Mouse (Mus musculus): ENCODE measurements around the gene Tenm4.

The Tenm4 gene

DNA sequence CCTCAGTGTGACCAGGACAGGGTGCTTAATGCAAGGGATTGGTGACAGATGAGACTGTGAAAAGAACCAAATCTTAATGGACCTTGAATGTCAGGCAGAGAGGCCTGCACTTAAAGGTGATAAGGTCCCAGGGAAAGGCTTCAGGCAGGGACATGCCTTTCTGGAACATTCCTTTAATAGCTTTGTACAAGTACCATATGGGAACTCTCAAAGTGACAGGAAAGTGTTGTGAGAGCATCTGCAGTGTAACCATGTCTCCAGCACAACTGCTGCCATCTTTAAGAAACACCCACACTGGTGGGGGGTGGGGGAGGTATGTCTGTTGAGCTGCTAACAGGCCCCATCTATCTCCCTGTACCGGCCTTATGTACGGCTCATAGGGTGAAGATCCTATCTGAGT is 506.0 kb downstream of the Tenm4 start:
- no peak for DNase-seq (ENCODE audit: low read depth, low spot score)

DNA sequence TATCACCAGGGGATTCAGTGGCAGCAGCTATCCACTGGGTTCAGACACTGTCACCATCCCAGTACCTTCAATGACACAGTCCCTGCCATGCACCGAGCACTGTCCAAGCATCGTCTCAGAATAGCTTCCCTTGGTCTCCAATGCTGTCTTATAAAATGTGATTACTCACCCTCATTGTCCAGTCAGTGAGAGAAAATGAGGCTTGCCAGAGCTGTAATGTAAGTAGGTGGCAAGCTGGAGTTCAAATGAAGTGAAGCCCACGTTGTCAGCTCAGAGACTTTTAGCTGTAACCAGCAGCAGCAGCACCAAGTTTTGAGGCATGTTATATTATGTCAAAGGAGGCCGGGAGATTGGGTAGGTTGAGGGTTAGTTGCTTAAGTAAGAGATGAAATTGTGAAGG is 507.2 kb downstream of the Tenm4 start:
- no peak for DNase-seq (ENCODE audit: low read depth, low spot score)

DNA sequence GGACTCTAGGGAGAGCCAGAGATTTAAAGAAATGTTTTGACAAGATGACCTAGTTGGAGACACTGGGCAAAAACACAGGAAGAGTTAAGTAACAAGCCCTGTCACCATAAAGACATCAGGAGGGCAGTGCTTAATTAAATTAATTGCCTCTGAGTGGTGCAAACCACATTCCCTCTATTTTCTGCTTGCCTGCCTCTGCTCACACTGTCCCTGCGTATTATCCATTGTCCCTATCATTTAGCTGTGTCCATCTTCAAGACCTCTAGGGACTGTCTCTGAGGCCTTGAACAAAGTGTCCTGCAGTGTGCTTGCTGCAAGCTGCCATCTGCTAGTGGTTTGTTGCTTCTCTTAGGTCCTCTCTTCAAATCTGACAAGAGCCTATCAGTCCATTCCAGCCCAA is 508.7 kb downstream of the Tenm4 start:
- DNase-seq (ENCODE audit: low read depth, low spot score): no peak

DNA sequence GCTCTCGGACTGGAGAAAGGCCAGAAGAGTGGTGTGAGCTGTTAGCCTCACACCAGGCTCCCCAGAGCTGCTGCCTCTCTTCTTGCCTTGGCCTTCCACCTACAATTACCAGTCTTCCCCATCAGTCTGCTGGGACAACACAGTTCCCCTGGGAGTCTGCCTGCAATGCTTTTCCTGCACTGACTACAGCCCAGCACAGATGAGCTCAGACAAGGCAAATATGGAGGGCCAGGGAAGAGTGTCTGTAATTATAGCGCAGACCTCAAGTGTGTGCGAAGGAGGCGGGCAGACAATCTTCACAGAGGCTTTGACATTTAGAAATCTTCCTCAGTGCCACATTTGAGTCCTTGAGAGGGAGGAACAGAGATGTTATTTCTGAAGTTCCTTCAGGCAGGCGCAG is 509.4 kb downstream of the Tenm4 start:
- no peak for DNase-seq (ENCODE audit: low read depth, low spot score)

DNA sequence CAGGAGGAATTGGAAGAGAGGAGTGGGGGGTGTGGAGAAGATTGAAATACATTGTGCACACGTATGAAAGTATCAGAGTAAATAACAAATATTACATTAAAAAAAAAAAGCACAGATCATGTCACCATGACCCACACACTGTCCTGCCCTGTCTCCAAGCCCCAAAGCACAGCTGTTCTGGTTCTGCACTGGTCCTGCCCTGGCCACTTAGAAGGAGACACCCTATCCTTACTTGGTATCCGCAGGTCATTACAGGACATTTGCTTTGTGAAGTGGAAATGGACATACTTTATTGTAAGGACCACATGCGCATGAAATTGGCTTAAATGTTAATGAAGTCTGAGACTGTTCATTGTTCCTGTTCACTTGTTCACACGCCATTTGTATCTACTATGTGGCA is 510.8 kb downstream of the Tenm4 start:
- no peak for DNase-seq (ENCODE audit: low read depth, low spot score)

DNA sequence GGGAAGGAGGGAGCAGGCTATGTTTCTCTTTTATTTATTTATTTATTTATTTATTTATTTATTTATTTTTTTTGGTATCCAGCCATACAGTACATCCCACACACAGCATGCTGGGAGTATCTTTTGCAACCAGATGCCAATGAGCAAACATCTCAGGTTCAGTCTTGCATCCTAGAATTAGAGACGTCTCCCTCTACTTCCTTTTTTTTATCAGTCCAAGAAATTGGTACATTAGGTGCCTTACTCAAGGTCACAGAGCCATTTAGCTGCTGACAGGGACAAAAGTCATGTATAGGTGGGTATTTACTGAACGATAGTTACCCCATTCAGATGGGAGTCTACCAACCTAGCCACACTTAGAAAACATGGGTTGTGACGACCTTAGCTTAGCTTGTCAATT is 517.1 kb downstream of the Tenm4 start:
- DNase-seq (ENCODE audit: low read depth, low spot score): no peak

DNA sequence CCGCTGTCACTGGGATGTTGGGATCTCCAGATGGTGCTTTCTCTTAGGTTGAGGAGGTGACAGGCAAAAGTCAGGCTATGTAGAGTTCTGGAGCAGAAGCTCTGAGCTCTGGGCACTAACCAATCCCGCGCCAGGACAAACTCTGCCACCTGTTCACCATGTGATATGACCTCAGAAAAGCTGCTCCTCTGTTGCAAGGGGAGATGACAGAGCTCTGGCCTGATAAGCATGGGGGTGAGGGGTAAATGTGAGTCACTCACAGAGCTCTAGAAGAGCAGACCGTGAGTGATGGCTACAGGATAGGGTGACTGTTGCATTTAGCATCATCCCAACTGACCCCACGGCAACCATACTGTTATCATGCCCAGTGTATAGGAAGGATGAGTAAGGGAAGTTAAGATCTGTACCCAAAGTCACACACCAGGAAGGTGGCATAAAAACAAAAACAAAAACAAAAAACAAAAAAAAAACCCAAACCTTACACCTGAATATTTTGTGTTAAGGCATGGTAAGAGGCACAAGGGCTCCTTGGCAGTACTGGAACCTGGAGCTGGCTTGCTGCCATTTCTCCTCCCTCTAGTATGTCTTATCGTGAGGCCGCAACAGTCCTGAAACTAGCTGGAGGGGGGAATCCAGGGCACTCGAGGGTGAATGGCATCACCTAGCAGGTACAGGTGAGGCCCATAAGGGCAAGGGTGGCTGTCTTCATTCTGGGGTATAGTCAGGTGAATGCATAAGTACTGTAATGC is 530.2 kb downstream of the Tenm4 start:
- DNase-seq (ENCODE audit: low read depth, low spot score): no peak

DNA sequence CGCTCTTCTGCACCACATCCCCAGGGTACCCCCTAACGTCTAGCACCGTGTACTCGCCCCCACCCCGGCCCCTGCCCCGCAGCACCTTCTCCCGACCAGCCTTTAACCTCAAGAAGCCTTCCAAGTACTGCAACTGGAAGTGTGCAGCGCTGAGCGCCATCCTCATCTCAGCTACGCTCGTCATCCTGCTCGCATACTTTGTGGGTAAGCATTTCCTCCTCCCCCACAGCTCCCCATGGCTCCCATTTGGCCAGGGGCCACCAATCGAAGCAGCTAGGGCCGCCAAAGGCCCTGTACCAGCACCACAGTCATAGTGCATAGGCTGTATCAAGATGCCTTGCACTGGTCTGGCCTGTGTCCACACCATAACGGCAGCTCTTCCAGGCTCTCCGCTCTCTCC is 532.9 kb downstream of the Tenm4 start:
- no peak for DNase-seq (ENCODE audit: low read depth, low spot score)

DNA sequence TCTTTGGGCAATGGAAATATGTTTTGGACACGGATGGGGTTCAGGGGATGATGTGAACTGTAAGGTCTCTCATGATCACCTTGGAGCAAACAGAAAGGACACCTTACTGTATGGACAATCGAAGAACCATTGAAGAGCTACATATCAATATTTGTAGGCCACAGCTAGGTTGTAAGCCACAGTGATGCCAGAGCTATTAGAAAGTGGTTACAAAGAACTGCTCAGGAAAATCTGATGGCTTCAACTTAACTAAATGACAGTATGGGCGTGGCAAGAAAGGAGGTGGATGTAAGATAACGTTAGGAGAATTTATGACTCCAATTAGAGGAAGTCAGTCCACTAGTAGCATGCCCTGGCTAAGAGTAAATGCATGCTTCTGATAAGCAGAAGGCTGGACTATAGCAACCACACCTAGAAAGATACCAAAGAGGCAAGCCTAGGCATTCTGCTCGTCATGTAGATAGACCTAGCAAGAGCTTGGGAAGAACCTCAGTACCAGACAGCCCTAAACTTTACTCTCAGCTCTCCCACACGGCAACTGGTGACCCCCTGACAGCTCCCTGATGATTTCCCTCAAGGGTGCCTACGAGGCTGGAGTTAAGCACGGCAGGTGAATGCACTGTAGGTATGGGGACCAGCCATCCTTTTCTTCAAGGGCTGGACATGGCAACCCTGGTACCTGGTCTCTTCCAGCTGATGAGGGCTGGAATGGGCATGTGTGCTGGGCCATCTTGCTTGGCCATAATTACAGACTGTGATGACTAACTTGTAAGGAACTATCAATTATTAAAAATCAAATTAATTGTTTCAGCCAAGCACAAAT is 534.5 kb downstream of the Tenm4 start:
- no peak for DNase-seq (ENCODE audit: low read depth, low spot score)

DNA sequence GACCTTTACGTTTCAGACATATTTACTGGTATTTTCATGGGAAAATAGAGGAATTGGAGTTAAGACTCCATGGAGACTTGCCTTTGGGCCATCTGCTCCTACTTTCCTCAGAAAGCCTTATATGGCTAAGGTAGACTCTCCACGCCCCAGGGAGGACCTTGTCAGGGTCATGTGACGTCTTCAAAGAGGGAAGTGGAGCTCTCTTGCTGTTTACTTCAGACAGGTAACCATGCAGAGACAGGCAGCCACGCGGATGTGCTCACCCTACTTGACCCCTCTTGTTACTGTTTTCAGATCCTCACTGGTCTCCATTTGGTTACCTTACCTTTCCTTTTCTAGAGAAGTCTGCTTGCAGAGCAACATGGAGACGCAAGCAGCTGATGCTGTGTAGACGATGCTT is 535.5 kb downstream of the Tenm4 start:
- DNase-seq (ENCODE audit: low read depth, low spot score): no peak

DNA sequence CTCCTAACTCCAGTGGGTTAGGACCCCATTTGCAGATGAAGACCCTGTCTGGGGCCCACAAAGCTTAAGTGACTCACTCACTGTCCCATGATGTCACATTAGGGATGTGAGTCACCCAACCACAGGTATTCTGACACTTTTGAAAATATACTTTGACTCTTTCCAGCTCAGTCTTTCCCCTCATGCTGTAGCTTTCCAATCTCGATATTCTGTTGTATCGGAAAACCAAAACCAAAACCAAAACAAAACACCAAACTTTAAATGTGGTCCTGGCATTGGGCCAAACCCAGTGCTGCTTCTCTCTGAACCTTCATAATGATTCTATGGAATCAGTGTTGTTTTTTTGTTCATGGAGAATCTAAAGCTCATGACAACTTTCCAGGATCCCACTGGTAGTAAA is 536.1 kb downstream of the Tenm4 start:
- no peak for DNase-seq (ENCODE audit: low read depth, low spot score)

DNA sequence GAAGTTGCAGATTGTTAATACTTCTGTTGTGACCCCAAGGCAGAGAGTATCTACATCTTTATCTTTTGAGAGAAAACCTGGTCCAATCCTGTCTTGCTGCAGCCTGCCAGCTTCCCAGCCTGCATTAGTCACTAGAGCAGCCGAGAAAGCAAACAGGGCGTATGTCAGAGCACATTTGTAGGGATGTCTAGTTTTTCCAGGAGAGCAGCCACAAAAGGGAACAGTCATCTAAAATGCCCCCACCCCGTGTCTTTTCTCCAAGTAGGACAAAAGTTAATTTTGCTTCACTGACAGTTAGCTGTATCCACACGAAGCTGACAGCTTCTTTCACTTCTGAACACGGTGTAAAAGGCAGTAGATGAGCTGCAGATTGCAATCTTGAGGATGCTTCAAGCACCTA is 537.0 kb downstream of the Tenm4 start:
- no peak for DNase-seq (ENCODE audit: low read depth, low spot score)

DNA sequence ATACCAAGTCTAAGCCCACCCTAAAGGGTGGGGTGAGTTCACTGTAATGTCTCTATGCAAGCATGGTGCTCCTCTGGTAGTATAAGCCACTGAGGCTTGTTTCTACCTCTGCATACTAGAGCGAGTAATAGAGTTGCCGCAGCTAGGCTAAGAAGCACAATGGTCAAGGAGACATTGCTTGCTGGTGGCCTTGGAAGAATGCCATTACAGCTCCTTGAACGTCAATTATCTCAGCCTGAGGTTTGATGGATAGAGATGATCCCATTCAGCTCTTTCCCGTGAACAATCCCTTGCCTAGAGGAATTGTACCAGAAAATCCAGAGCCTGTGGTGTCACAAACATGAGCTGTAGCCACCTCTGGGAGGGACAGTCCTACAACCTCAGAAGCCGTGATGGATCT is 537.5 kb downstream of the Tenm4 start:
- no peak for DNase-seq (ENCODE audit: low read depth, low spot score)

DNA sequence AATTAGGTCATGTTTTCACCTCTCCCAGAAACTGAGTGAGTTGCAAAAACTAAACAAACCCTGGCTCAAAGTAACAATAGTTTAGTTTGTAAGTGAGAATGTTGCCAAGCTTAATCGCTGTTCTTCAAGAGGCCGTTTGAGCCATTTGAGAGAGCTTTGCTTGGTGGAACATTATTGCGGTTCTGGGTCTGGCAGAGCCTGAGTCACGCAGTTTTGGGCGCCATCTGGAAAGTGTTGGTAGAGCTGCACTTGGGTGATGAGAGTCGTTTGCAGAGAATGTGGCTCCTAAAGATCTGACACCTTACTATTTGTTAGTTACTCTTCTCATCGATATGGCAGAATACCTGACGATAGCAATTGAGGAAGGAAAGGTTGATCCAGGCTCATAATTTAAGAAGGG is 537.9 kb downstream of the Tenm4 start:
- DNase-seq (ENCODE audit: low read depth, low spot score): no peak

DNA sequence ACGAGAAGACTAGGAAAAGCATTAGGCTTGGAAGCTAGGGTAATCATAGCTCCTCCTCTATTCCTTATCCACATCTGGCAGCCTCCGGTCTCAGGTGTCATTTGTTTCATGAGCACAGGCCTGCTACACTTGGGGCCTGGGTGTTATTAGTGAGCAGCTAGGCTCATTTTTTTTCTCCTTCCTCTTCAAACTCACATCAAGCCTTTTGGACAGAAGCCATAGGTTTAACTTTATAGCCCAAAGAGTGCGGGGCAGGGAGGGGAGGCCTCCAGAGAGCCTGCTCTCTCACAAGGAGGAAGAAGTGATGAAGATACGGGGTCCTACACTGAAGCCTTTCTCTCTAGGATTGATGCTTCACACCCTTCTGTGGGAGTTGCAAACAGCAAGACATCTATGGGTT is 538.8 kb downstream of the Tenm4 start:
- DNase-seq (ENCODE audit: low read depth, low spot score): no peak

DNA sequence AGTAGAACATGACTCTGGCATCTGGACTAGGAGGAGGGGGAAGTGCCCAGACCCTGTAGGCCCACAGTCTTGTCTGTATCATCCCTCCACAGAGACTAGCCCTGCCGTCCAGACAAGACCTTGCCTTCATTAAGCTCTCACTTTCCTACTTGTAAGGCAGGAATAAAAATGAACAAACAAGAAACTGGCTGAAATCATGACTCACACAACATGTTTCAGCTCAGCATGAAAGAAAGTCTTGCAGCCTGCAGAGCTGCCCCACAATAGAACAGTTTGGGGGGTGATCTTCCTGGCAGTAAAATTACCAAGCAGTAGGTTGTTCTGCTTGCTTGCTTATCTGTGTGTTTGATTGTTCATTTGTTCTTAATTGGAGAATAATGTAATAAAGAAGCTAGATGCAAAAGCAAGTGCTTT is 539.6 kb downstream of the Tenm4 start:
- DNase-seq (ENCODE audit: low read depth, low spot score): no peak

DNA sequence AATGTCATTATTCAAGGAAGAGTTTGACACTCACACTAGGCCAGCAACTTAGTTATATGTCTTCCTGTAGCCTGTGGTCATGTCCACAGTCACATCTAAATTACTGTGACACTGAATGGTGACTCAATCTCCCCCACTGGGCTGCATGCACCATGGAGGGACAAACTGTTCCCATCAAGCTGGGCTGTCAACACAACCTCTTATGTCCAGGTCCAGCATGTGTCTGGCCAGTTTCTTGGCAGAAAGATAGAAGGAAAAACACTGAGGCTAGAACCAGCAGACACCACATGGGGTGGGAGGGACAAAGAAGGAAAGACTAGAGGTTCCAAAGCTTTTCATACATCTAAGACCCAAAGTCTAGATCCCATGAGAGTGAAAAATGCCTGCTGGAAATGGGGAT is 541.8 kb downstream of the Tenm4 start:
- DNase-seq (ENCODE audit: low read depth, low spot score): no peak

DNA sequence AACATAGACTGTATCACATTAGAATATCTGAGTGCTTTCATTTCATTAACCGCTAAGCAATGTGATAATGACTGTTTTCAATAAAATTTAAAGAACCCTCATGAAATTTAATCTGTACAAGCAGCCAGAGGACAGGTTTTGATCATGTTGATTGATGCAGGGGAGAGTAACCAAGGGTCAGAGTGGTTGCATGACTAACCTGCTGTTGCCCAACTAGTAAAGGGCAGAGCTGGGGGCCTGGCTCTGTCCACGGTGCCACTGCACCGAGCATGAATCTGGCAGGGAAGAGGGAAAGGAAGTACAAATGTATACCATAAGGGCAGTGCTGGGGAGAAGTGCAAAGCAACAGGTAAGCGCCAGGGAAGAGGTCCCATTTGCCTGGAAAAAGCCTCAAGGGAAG is 545.9 kb downstream of the Tenm4 start:
- no peak for DNase-seq (ENCODE audit: low read depth, low spot score)

DNA sequence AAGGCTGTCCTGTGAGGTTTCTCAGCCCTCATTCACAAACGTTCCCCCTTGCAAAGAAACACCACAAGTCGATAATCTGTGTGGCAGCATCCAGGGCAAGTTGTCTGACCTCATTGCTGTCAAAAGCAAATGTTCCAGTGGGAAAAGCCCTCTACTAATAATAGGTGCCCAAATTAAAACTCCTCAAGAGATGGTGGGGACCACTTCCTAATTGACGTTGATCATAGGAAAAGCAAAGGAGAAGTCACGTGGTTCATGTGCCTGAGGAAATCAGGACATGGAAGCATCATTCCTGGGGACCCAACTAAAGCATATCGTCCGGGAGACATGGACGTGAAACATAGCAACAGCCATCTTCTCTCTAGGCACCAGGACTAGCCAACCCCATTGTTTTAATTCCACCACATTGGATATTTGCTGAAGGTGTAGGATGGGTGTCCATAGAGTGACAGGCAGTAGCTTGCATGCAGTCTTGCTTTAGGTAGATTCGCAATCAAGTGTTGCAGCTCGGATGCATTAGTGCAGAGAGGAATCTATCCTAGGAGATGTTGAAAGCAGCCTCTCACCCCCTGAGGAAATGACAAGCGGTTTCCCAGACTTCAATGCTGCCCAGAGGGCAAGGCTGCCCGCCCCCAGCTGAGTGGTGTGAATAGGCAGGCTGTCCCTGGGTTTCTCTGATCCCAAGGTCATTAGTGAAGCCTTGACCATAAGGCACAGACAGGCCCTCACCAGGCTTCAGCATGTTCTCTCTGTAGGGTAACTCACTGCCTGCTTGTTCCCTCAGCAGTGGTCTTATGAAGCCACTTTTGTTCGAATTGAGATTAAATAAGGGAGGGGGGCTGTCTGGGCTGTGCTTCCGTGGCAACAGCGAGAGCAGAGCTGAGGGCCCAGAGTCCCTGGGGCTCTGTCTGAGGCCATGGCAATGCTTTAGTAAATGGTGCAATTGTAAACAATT is 547.4 kb downstream of the Tenm4 start:
- DNase-seq (ENCODE audit: low read depth, low spot score): no peak

DNA sequence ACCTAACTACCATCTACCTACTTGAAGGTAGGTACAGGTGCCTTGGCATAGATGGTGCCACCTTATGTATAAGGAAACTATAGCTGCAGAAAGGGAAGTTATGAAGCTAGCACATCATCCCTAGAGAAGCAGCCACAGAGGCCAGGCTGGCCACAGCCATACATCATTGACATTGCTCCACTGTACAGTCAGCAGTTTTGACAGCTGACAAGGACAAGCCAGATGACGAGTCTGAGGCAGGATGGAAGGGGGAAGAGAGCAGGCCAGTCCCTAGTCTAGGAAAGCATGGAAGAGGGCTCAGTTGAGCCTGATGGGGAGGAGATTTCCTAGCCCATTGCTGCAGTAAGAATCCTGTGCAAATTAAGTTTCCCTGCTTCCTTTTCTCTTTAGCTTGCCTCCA is 548.9 kb downstream of the Tenm4 start:
- no peak for DNase-seq (ENCODE audit: low read depth, low spot score)

DNA sequence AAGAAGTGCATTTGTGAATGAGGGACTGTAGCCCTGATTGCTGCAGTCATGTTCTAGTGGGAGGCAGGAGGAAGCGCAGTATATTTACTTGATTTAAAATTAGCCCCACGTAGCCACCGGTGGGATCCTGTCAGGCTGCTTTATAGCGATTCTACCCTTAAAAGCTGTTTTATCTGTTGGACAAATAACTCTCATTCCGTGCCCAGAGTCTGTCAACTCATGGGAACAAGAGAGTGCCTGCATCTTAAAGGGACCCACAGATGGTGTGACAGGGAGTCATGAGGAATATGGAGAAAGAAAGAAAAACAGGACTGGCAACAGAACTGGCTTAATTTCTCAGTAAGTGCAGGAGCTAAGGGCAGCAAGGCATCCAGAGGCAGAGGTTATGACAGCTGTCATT is 549.4 kb downstream of the Tenm4 start:
- DNase-seq (ENCODE audit: low read depth, low spot score): no peak

DNA sequence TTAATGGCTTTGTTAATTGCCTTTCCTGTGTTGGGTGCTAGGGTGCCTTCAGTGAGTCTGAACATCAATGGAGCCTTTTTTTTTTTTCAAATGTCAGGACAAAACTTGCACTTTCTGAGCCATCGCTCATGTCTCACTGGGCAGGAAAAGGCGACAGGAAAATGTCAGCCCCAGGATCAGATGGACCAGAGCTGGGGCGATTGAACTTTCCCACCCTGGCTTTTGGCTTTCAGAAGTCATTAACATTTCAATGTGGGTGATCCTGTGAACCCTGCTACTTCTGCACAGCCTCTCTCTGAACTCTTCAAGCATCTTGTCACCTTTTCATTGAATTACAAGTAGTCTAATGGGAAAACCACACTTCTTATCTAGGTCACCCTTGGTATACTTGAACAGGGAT is 551.8 kb downstream of the Tenm4 start:
- DNase-seq (ENCODE audit: low read depth, low spot score): no peak
